Mouse (Mus musculus) right cerebral cortex, adult 18-20 months (tissue): ENCODE measurements at regions not wholly inside any gene's neighbourhood (a gene's known extent, or its start where the extent isn't known, plus 50 kb on each side); places are given as distances from the start of the nearest gene placed in this dataset.
"Not testable (repeated sequence)": the region's sequence is repeated elsewhere in the genome, so short reads cannot be mapped to it uniquely, and the experiment has no call there.

Experiments used
- DNase-seq: peaks from one replicate; pipeline ENCODE4 v3.0.0; 2022; ENCODE audit warnings: mixed read lengths

- not testable (repeated sequence) for DNase-seq
Observed at GRCm38 (mm10) chr9:11441241-11441997, 536.8 kb upstream of the Cntn5 start.

- no peak for DNase-seq
Observed at GRCm38 (mm10) chr9:11436443-11437167, 532.0 kb upstream of the Cntn5 start.

- no peak for DNase-seq
Observed at GRCm38 (mm10) chr9:11436014-11436413, 531.4 kb upstream of the Cntn5 start.

- peak; percentile 35 for DNase-seq
Observed at GRCm38 (mm10) chr9:11435019-11435418, 530.4 kb upstream of the Cntn5 start.

GRCm38 (mm10) chr9:11426473-11426872 lies 521.9 kb upstream of the Cntn5 start:
- DNase-seq: no peak

- DNase-seq: no peak
Observed at GRCm38 (mm10) chr9:11396829-11397228, 492.3 kb upstream of the Cntn5 start.

GRCm38 (mm10) chr9:11381648-11382075 lies 477.1 kb upstream of the Cntn5 start:
- DNase-seq: no peak

GRCm38 (mm10) chr9:11380531-11380930 lies 476.0 kb upstream of the Cntn5 start:
- DNase-seq: no peak

- no peak for DNase-seq
Observed at GRCm38 (mm10) chr9:11378046-11378445, 473.5 kb upstream of the Cntn5 start.

- no peak for DNase-seq
Observed at GRCm38 (mm10) chr9:11377586-11377985, 473.0 kb upstream of the Cntn5 start.

GRCm38 (mm10) chr9:11373294-11373903 lies 468.8 kb upstream of the Cntn5 start:
- no peak for DNase-seq

GRCm38 (mm10) chr9:11368056-11368455 lies 463.5 kb upstream of the Cntn5 start:
- DNase-seq: no peak

GRCm38 (mm10) chr9:11328900-11329299 lies 424.3 kb upstream of the Cntn5 start:
- no peak for DNase-seq

- DNase-seq: no peak
Observed at GRCm38 (mm10) chr9:11317221-11317620, 412.6 kb upstream of the Cntn5 start.

GRCm38 (mm10) chr9:11297116-11297515 lies 392.5 kb upstream of the Cntn5 start:
- DNase-seq: not testable (repeated sequence)

GRCm38 (mm10) chr9:11285135-11285534 lies 380.6 kb upstream of the Cntn5 start:
- peak; percentile 1 for DNase-seq

GRCm38 (mm10) chr9:11284549-11284948 lies 380.0 kb upstream of the Cntn5 start:
- DNase-seq: peak; percentile 5

GRCm38 (mm10) chr9:11279409-11280127 lies 375.0 kb upstream of the Cntn5 start:
- no peak for DNase-seq

- DNase-seq: no peak
Observed at GRCm38 (mm10) chr9:11277810-11278209, 373.2 kb upstream of the Cntn5 start.

- no peak for DNase-seq
Observed at GRCm38 (mm10) chr9:11276966-11277365, 372.4 kb upstream of the Cntn5 start.

GRCm38 (mm10) chr9:11256848-11257247 lies 352.3 kb upstream of the Cntn5 start:
- no peak for DNase-seq

- peak; percentile 55 for DNase-seq
Observed at GRCm38 (mm10) chr9:11206829-11207228, 302.3 kb upstream of the Cntn5 start.

GRCm38 (mm10) chr9:11206267-11206666 lies 301.7 kb upstream of the Cntn5 start:
- no peak for DNase-seq
